Mouse (Mus musculus): ENCODE results near the gene Cisd1.

Cisd1 gene

GRCm38 (mm10) chr10:71326789-71327188, 18.0 kb downstream of the Cisd1 start:
- DNase-seq (ENCODE audit: low spot score in 2 of 2) = peak; percentile 43 to 58

- no peak for DNase-seq (ENCODE audit: low spot score in 2 of 2)
Observed at GRCm38 (mm10) chr10:71326123-71326522, 18.6 kb downstream of the Cisd1 start.

- no peak for DNase-seq (ENCODE audit: low spot score in 2 of 2)
Observed at GRCm38 (mm10) chr10:71323669-71324068, 21.1 kb downstream of the Cisd1 start.

- no peak for DNase-seq (ENCODE audit: low spot score in 2 of 2)
Observed at GRCm38 (mm10) chr10:71316497-71316896, 28.3 kb downstream of the Cisd1 start.

GRCm38 (mm10) chr10:71316056-71316455, 28.7 kb downstream of the Cisd1 start:
- DNase-seq (ENCODE audit: low spot score in 2 of 2) = no peak

GRCm38 (mm10) chr10:71314596-71314995, 30.2 kb downstream of the Cisd1 start:
- DNase-seq (ENCODE audit: low spot score in 2 of 2) = no peak

GRCm38 (mm10) chr10:71310288-71310687, 34.5 kb downstream of the Cisd1 start:
- DNase-seq (ENCODE audit: low spot score in 2 of 2) = no peak

- no peak for DNase-seq (ENCODE audit: low spot score in 2 of 2)
Observed at GRCm38 (mm10) chr10:71308199-71308598, 36.6 kb downstream of the Cisd1 start.

- no peak for DNase-seq (ENCODE audit: low spot score in 2 of 2)
Observed at GRCm38 (mm10) chr10:71306759-71307158, 38.0 kb downstream of the Cisd1 start.

GRCm38 (mm10) chr10:71306190-71306589, 38.6 kb downstream of the Cisd1 start:
- DNase-seq (ENCODE audit: low spot score in 2 of 2) = peak in 1 of 2 experiments; percentile 21

- DNase-seq (ENCODE audit: low spot score in 2 of 2) = peak in 1 of 2 experiments; percentile 12
Observed at GRCm38 (mm10) chr10:71302490-71302889, 42.3 kb downstream of the Cisd1 start.

- DNase-seq (ENCODE audit: low spot score in 2 of 2) = no peak
Observed at GRCm38 (mm10) chr10:71300161-71300560, 44.6 kb downstream of the Cisd1 start.

- no peak for DNase-seq (ENCODE audit: low spot score in 2 of 2)
Observed at GRCm38 (mm10) chr10:71293245-71293644, 51.5 kb downstream of the Cisd1 start.

- peak in 1 of 2 experiments; percentile 7 for DNase-seq (ENCODE audit: low spot score in 2 of 2)
Observed at GRCm38 (mm10) chr10:71292254-71292653, 52.5 kb downstream of the Cisd1 start.

- no peak for DNase-seq (ENCODE audit: low spot score in 2 of 2)
Observed at GRCm38 (mm10) chr10:71291801-71292200, 53.0 kb downstream of the Cisd1 start.

- no peak for DNase-seq (ENCODE audit: low spot score in 2 of 2)
Observed at GRCm38 (mm10) chr10:71291179-71291661, 53.5 kb downstream of the Cisd1 start.

GRCm38 (mm10) chr10:71285126-71285580, 59.6 kb downstream of the Cisd1 start, which contains the start of gene Ube2d1:
Gene Ube2d1, minus strand, starts transcription at chr10:71285262.
- DNase-seq (ENCODE audit: low spot score in 2 of 2) = peak; percentile 80 to 85

GRCm38 (mm10) chr10:71284511-71285125, 60.1 kb downstream of the Cisd1 start:
- DNase-seq (ENCODE audit: low spot score in 2 of 2) = peak; percentile 5 to 7

- no peak for DNase-seq (ENCODE audit: low spot score in 2 of 2)
Observed at GRCm38 (mm10) chr10:71284131-71284510, 60.6 kb downstream of the Cisd1 start.

Data from spleen, postnatal 36 days (tissue).